Mouse (Mus musculus) intestine, embryonic 15.5 days (tissue): ENCODE measurements around the gene Ccdc15. TPM values are rescaled to one million over a fixed set of nuclear protein-coding genes. Genes with fewer than 3 reads are reported as not detected.
"Not testable (repeated sequence)": the region's sequence is repeated elsewhere in the genome, so short reads cannot be mapped to it uniquely, and the experiment has no call there.

Experiments
- ATAC-seq: fragments of 200-750 bp; cut with Nextera tagmentation; 2 replicates; pipeline ENCODE4 v1.8.0; 2017; ENCODE audit warnings: moderate TSS enrichment, moderate library complexity
- H3K27ac ChIP-seq: fragments of 300-500 bp; sonication (generic); 2 replicates; pipeline ENCODE4 v1.5.1; 2015; ENCODE audit warnings: mild to moderate bottlenecking, inconsistent platforms
- H3K27me3 ChIP-seq: fragments of 300-500 bp; sonication (generic); replicated peaks from 2 replicates; pipeline ENCODE4 v1.6.1; 2015; ENCODE audit warnings: inconsistent platforms
- H3K36me3 ChIP-seq: fragments of 300-500 bp; sonication (generic); 2 replicates; pipeline ENCODE4 v1.6.1; 2015; ENCODE audit warnings: inconsistent platforms
- H3K4me1 ChIP-seq: fragments of 300-500 bp; sonication (generic); replicated peaks from 2 replicates; pipeline ENCODE4 v1.6.1; 2015; ENCODE audit warnings: inconsistent platforms
- H3K4me2 ChIP-seq: fragments of 300-500 bp; sonication (generic); replicated peaks from 2 replicates; pipeline ENCODE4 v1.6.1; 2015; ENCODE audit warnings: mild to moderate bottlenecking, inconsistent platforms
- H3K4me3 ChIP-seq: fragments of 300-500 bp; sonication (generic); replicated peaks from 2 replicates; pipeline ENCODE4 v1.5.1; 2015; ENCODE audit warnings: inconsistent platforms
- H3K9ac ChIP-seq: fragments of 300-500 bp; sonication (generic); 2 replicates; pipeline ENCODE4 v1.6.1; 2015; ENCODE audit warnings: inconsistent platforms
- H3K9me3 ChIP-seq: fragments of 300-500 bp; sonication (generic); 2 replicates; pipeline ENCODE4 v1.6.1; 2016; ENCODE audit warnings: inconsistent platforms
- WGBS: fragments of 180-500 bp; shearing (Covaris S2); methylation state at CpG from one replicate; pipeline ENCODE4 v1.1.7; 2015; 5-methylcytosine and 5-hydroxymethylcytosine counted together
- polyA plus RNA-seq: library from polyadenylated mRNA; unstranded; fragments of >200 nt; fragmentation: Nextera tagmentation; extraction: Ambion mirVana; gene quantifications from 2 replicates; pipeline ENCODE4 v1.2.1, GENCODE M21; 2015

Ccdc15 gene
- polyA plus RNA-seq, 1 experiment from 2014 or later: 6.1 TPM

DNA sequence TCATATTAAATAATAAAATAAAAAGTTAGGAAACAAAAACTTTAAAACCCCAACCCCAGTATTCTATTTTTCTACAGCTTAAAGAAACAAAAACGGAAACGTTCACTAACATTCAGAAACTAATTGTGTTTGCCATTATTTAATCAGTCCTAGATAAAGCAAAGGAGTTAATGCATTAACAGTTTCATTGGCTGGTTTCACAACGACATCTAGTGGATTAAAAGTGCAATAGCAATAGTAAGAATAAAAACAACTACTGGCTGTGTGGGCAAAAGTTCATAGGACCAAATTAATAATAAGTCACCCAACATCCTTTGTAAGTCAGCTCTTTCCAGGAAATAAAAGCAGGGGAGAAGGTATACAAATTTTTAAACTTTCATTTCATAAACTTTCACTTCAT is 18.8 kb downstream of the Ccdc15 start:
- Histone ChIP-seq H3K9me3 (no peaks in the 10 kb centered on the region), H3K4me1 (no peaks in the 10 kb centered on the region), H3K27ac (no peak overlapping the region), H3K36me3 (no peaks in the 10 kb centered on the region), H3K9ac (no peak overlapping the region), H3K4me2 (no peak overlapping the region), H3K4me3 (no peak overlapping the region), H3K27me3 (no peaks in the 10 kb centered on the region)
- WGBS: 46% methylated on average over 3 of the region's 3 CpGs
- ATAC-seq: no peak

DNA sequence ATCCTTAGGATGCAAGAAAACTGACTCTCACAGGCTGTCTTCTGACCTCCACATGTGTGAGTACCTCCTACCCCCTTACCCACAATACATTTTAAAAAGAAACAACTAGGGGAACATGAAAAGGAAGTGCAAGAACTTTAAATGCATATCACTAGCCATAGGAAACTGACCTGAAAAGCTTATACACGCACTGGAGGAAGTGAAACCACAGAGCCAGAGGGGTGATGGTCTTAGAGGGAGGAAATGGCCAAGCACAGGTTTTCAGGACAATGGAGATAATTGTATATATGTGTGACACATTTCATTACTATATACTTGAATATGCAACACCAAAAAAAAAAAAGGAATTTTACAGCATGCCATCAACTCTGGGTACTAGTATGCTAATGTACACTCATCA is 46.5 kb downstream of the Ccdc15 start:
- Histone ChIP-seq H3K4me3 (no peak overlapping the region), H3K27ac (no peak overlapping the region), H3K4me1 (no peaks in the 10 kb centered on the region), H3K9ac (no peak overlapping the region), H3K36me3 (no peaks in the 10 kb centered on the region), H3K4me2 (no peak overlapping the region), H3K27me3 (no peaks in the 10 kb centered on the region), H3K9me3 (no peaks in the 10 kb centered on the region)
- WGBS: 90% methylated on average over 1 of the region's 1 CpGs
- ATAC-seq: no peak

DNA sequence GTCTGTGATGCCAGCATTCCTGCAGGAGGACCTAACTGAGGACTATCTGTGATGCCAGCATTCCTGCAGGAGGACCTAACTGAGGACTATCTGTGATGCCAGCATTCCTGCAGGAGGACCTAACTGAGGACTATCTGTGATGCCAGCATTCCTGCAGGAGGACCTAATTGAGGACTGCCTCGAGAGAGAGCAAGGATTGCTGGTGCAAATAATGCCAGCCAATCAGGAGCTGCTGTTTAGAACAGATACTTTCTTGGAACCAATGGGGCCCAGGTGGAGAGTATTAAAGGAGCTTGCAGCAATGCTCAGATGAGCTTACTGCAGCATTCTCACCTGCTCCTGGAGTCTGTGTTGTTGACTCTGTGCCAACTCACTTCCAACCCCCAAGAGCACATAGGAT is 47.7 kb downstream of the Ccdc15 start:
- H3K4me1 ChIP-seq, H3K9ac ChIP-seq, ATAC-seq, H3K36me3 ChIP-seq, H3K27ac ChIP-seq, H3K4me3 ChIP-seq, H3K4me2 ChIP-seq, H3K9me3 ChIP-seq, H3K27me3 ChIP-seq: not testable (repeated sequence)
- 63% methylated on average over 1 of the region's 1 CpGs for WGBS

DNA sequence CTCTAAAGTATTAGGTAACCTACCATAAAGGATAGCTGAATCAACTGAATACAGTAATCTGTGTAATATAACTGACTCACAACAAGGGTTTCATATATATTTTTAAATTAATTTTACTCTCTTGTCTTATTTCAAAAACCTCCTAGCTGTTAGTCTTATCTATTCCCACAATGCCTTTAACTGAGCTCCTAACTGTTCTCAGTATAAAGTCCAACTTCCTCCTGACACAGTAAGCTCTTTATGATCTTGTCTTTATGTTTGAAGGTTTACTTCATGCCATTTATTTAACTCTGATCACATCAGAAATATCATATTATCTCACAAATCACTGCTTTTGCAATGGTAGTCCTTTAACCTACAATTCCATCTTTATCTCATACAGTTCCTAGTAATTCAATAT is 52.6 kb downstream of the Ccdc15 start:
- no peaks in the 10 kb centered on the region for H3K27me3 ChIP-seq
- no peak overlapping the region for H3K27ac ChIP-seq
- no peak overlapping the region for H3K4me3 ChIP-seq
- H3K9me3 ChIP-seq: no peaks in the 10 kb centered on the region
- no peaks in the 10 kb centered on the region for H3K4me1 ChIP-seq
- H3K9ac ChIP-seq: no peak overlapping the region
- no peak overlapping the region for H3K4me2 ChIP-seq
- no peaks in the 10 kb centered on the region for H3K36me3 ChIP-seq
- ATAC-seq: no peak

DNA sequence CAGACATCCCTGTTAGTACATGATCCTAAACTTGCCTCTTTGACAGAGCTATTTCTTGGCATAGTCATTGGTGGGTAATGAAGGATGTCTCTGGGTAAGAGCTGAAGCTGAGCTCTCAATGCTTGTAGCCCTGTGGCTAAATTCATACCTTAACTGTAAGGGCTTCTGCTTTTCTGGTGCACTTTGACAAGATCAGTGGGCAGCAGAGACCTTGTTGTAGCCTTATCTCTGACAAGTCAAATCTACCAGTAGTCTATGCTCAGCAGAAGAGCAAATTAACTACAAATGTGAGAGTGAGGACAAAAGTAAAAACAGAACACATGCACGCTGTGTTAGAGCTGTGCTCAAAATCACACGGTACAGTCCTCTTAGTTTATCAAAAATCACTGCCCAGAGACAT is 81.6 kb downstream of the Ccdc15 start:
- no peaks in the 10 kb centered on the region for H3K4me1 ChIP-seq

DNA sequence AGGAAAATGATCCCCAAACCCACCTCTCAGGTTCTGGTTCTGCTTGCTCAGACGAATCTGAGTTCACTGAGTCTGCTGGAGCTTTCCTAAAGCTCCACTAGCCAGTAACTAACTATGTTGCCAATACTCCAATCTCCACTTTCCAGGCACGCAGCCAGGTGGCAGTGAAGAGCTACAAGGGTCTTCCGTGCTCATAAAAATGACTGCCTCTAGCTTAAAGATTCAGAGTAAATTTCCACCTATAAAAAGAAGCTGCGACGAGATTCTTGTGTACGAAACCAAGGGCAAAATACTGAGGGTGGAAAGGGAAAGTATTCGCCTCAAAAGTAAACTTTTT is 92.4 kb downstream of the Ccdc15 start:
- WGBS: 24% methylated on average over 7 of the region's 7 CpGs
- H3K4me3 ChIP-seq: peak overlapping the region; percentile 45

More for the DNA sequence above, 81.6 kb downstream of the Ccdc15 start:
- Histone ChIP-seq H3K4me2 (no peak overlapping the region), H3K27me3 (no peaks in the 10 kb centered on the region), H3K9ac (no peak overlapping the region), H3K4me3 (no peak overlapping the region), H3K27ac (no peak overlapping the region), H3K9me3 (no peaks in the 10 kb centered on the region), H3K36me3 (no peaks in the 10 kb centered on the region)
- no peak for ATAC-seq
- WGBS: 79% methylated on average over 2 of the region's 2 CpGs

DNA sequence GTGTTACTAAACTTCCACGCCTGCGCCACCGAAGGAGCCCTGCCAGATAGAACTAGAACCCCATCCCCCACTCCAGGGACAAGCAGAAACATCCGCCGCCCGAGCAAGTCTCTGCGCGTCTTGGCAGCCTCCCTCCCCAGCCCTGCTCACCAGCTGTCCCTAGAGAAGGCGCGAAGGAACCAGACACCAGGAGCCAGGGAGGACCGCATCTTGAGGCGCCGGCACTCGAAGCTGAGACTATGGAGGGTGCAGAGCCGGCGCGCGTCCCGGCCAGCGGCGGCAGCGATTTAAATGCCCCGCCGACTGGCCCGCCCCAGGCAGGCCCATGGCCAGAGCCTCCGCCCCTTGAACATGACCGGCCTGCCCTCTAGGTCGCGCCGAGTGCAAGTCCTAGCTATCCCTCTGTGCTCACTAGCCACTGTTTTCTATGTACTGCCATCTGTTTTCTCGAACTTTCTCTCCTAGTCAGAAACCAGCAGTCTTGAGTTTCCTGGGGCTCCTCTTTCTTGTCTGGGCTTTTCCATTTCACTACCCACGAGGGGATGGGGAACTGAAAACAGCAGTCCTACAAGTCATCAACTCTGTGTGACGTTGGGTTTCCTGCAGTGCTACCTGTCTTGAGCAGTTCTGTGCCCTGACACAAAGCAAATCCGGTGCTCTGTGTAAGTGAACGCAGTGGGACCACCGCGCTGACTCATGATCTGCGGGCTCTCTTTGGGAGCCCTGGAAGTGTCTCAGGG is 92.9 kb downstream of the Ccdc15 start, which contains the start of gene Slc37a2:
Gene Slc37a2 (minus strand): TSS at position 590 of the 740 bp plus-strand sequence.
- 3% methylated on average over 38 of the region's 38 CpGs for WGBS
- Histone ChIP-seq H3K9me3 (no peaks in the 10 kb centered on the region), H3K27me3 (no peaks in the 10 kb centered on the region), H3K9ac (peak within 1 kb of the TSS; percentile 52), H3K4me2 (peak within 1 kb of the TSS; percentile 95), H3K4me1 (0 out of 2 replicates have a peak, but pooled peaks cover 3% of the 10 kb centered on the region), H3K27ac (0 out of 2 replicates have a peak within 1 kb of the TSS, but pooled peaks have one; percentile 22), H3K36me3 (no peaks in the 10 kb centered on the region), H3K4me3 (peak within 1 kb of the TSS; percentile 45)
- ATAC-seq: peak; percentile 91

More for the DNA sequence above, 92.4 kb downstream of the Ccdc15 start:
- peak; percentile 50; the same call in 1 of the 2 replicates for ATAC-seq
- Histone ChIP-seq H3K4me2 (peak overlapping the region; percentile 95), H3K27me3 (no peaks in the 10 kb centered on the region), H3K9me3 (no peaks in the 10 kb centered on the region), H3K36me3 (no peaks in the 10 kb centered on the region), H3K27ac (no peak overlapping the region), H3K9ac (peak overlapping the region; percentile 52), H3K4me1 (0 out of 2 replicates have a peak, but pooled peaks cover 3% of the 10 kb centered on the region)

DNA sequence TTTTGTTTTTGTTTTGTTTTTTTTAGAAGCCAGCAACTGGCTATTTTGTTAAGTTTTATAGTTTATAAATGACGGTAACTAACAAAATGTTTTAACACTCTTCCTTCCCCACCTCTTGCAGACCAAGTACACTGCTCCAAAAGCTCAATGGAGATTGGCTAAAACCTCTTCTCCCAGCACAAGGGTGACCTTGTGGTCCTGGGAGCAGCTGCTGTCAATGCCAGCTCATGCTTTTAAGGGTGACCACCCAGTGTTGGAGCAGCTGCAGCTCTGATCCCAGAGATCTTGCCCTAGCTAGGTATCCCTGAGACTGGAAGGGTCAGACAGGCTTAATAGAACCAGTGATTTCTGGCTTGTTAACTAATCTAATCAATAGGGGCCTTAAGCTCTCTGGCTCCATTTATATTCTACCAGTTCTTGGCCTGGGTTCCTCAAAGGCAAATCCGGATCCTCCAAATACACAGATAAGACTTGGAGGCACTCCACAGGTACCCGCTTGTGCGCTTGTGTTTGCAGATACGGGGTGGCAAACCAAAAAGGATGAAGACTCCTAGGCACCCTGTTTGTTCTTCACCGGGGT is 93.6 kb downstream of the Ccdc15 start:
- Histone ChIP-seq H3K36me3 (no peaks in the 10 kb centered on the region), H3K27me3 (no peaks in the 10 kb centered on the region), H3K4me3 (peak overlapping the region; percentile 45), H3K27ac (no peak overlapping the region), H3K4me2 (peak overlapping the region; percentile 95), H3K9me3 (no peaks in the 10 kb centered on the region), H3K9ac (0 out of 2 replicates have a peak overlapping the region, but pooled peaks have one; percentile 52), H3K4me1 (0 out of 2 replicates have a peak, but pooled peaks cover 3% of the 10 kb centered on the region)
- 23% methylated on average over 6 of the region's 6 CpGs for WGBS
- ATAC-seq: 0 out of 2 replicates have a peak, but pooled peaks have one; percentile 2

DNA sequence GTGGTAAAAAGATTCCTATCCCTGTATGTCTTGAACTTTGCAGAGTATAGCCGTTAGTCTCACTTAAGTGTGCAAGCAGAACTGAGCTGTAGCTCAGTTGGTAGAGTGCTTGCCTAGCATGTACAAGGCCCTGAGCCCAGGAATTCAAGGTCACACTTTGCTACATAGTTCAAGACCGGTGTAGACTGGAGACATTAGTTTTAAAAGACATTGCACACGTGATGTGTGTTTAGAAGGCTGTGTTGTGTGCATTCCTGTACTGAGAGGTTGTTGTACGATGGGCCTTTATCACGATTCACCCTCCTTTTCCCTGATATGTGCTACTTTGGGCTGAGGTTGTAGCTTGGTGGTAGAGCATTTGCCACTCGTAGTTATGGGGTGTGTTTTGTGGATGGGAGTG is 97.6 kb downstream of the Ccdc15 start:
- Histone ChIP-seq H3K9ac (no peak overlapping the region), H3K27me3 (no peaks in the 10 kb centered on the region), H3K9me3 (no peaks in the 10 kb centered on the region), H3K36me3 (no peaks in the 10 kb centered on the region), H3K27ac (no peak overlapping the region), H3K4me3 (no peak overlapping the region), H3K4me1 (0 out of 2 replicates have a peak, but pooled peaks cover 10% of the 10 kb centered on the region), H3K4me2 (no peak overlapping the region)
- no peak for ATAC-seq
- WGBS: 75% methylated on average over 6 of the region's 6 CpGs

DNA sequence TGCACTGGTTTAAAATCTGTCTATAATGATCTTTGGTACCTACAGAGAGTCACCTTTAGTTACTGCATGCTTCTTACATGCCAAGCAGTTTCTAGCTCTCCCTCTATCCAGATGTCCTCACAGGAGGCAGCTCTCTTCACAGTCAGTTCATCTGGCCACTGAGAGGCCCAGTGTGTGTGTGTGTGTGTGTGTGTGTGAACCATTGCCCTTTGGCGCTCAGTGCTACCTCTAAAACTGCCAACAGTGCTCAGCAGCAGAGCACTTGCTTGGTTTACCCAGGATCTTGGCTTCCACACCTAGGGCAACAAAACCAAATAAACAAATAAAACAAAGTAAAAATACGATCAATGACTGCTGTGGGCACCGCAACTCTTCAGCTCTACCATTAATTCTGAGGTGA is 98.3 kb downstream of the Ccdc15 start:
- Histone ChIP-seq H3K4me3 (no peak overlapping the region), H3K4me1 (0 out of 2 replicates have a peak, but pooled peaks cover 15% of the 10 kb centered on the region), H3K9ac (no peak overlapping the region), H3K4me2 (no peak overlapping the region), H3K9me3 (no peaks in the 10 kb centered on the region), H3K27ac (no peak overlapping the region), H3K27me3 (no peaks in the 10 kb centered on the region), H3K36me3 (no peaks in the 10 kb centered on the region)
- no peak for ATAC-seq
- 86% methylated on average over 3 of the region's 3 CpGs for WGBS

DNA sequence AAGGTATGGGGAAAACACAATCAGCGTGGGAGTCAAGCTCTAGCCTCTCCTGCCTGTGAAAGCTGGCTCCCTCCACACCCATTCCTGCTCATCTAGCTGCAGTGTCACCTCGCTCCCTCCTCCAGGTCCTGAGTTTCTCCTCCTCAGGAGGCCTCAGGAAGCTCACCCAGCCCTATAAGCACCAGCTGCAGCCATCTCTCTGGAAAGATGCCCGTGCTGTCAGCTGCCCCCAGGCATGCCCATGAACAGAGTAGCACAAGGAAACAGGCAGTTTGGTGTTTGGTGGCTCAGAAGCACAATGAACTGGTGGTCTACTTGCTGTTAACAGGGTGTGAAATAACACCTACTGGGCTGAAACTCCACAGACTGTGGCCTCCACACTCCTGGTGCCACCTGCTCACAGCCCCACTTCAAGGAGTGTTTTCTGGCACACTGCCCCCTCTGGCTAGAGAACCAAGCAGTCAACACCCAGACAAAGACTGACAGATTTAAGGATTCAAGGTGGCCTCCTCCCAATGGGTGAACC is 99.8 kb downstream of the Ccdc15 start:
- no peaks in the 10 kb centered on the region for H3K9me3 ChIP-seq
- no peaks in the 10 kb centered on the region for H3K27me3 ChIP-seq
- 0 out of 2 replicates have a peak, but pooled peaks cover 12% of the 10 kb centered on the region for H3K4me1 ChIP-seq
- H3K9ac ChIP-seq: no peak overlapping the region
- WGBS: 59% methylated on average over 3 of the region's 3 CpGs
- ATAC-seq: no peak
- no peaks in the 10 kb centered on the region for H3K36me3 ChIP-seq
- H3K27ac ChIP-seq: no peak overlapping the region
- H3K4me2 ChIP-seq: no peak overlapping the region
- no peak overlapping the region for H3K4me3 ChIP-seq

DNA sequence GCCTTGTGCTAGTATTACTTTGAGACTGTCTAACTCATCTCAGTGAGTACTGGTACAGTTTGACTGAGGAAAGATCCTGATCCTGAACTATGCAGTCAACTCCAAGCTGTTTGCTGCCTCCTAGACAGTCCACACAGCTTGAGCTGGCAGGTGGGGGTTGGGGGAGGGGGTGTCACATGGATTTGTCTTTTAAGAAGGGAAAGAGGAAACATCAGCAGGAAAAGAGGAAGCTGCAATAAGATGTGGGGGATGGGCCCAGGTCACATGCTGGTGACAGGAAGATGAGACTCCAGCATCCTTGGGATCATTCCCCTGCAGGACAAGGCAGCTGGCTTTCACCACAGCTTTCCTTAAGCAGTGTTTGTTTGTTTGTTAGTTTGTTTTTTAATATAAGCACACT is 100.8 kb downstream of the Ccdc15 start:
- H3K4me2 ChIP-seq: no peak overlapping the region
- H3K4me1 ChIP-seq: 0 out of 2 replicates have a peak, but pooled peaks cover 12% of the 10 kb centered on the region
- no peaks in the 10 kb centered on the region for H3K27me3 ChIP-seq
- H3K9me3 ChIP-seq: no peaks in the 10 kb centered on the region
- H3K36me3 ChIP-seq: no peaks in the 10 kb centered on the region
- H3K4me3 ChIP-seq: no peak overlapping the region
- H3K27ac ChIP-seq: no peak overlapping the region
- no peak for ATAC-seq
- no peak overlapping the region for H3K9ac ChIP-seq
